Mouse (Mus musculus): ENCODE data around the gene Tnni3. TPM values are rescaled to one million over a fixed set of nuclear protein-coding genes. Genes with fewer than 3 reads are reported as not detected.
"Not testable (repeated sequence)": the region's sequence is repeated elsewhere in the genome, so short reads cannot be mapped to it uniquely, and the experiment has no call there.

Gene Tnni3
- polyA plus RNA-seq, 1 experiment, result 59.3 TPM

- Histone ChIP-seq H3K27ac (ENCODE audit: control insufficient read depth, insufficient read depth, low read depth, low read length) (no peak overlapping the region), H3K27me3 (ENCODE audit: control insufficient read depth, insufficient read depth, low read length) (no peaks in the 10 kb centered on the region), H3K4me1 (ENCODE audit: control insufficient read depth, insufficient read depth, low read length) (peaks cover 33% of the 10 kb centered on the region), H3K36me3 (ENCODE audit: control insufficient read depth, insufficient read depth, low read length) (no peaks in the 10 kb centered on the region), H3K4me3 (ENCODE audit: control insufficient read depth, low read depth, low read length) (peak overlapping the region; percentile 32)
- TF ChIP-seq POLR2A (IDR thresholded peaks at IDR 0.05; ENCODE audit: control insufficient read depth, low read depth, low read length) (no peak), CTCF (IDR thresholded peaks at IDR 0.05; ENCODE audit: control insufficient read depth, insufficient read depth, insufficient replicate concordance, low read depth, low read length) (no peak)
These were observed 22.0 kb upstream of the Tnni3 start for GRCm38 (mm10) chr7:4546050-4546449.

- 0 out of 2 replicates have a peak overlapping the region, but pooled peaks have one; percentile 10 for H3K27ac ChIP-seq (ENCODE audit: control insufficient read depth, insufficient read depth, low read depth, low read length)
- peaks cover 36% of the 10 kb centered on the region for H3K4me1 ChIP-seq (ENCODE audit: control insufficient read depth, insufficient read depth, low read length)
- peak overlapping the region; percentile 71 for H3K4me3 ChIP-seq (ENCODE audit: control insufficient read depth, low read depth, low read length)
- H3K36me3 ChIP-seq (ENCODE audit: control insufficient read depth, insufficient read depth, low read length), result no peaks in the 10 kb centered on the region
- TF ChIP-seq POLR2A (IDR thresholded peaks at IDR 0.05; ENCODE audit: control insufficient read depth, low read depth, low read length) (no peak), CTCF (IDR thresholded peaks at IDR 0.05; ENCODE audit: control insufficient read depth, insufficient read depth, insufficient replicate concordance, low read depth, low read length) (no peak)
- H3K27me3 ChIP-seq (ENCODE audit: control insufficient read depth, insufficient read depth, low read length), result no peaks in the 10 kb centered on the region
These were observed 18.0 kb upstream of the Tnni3 start for GRCm38 (mm10) chr7:4542013-4542412.

GRCm38 (mm10) chr7:4541344-4541743, 17.3 kb upstream of the Tnni3 start:
- no peak overlapping the region for H3K4me3 ChIP-seq (ENCODE audit: control insufficient read depth, low read depth, low read length)
- H3K36me3 ChIP-seq (ENCODE audit: control insufficient read depth, insufficient read depth, low read length), result no peaks in the 10 kb centered on the region
- peaks cover 29% of the 10 kb centered on the region for H3K4me1 ChIP-seq (ENCODE audit: control insufficient read depth, insufficient read depth, low read length)

GRCm38 (mm10) chr7:4539019-4539418, 15.0 kb upstream of the Tnni3 start:
- Histone ChIP-seq H3K27me3 (ENCODE audit: control insufficient read depth, insufficient read depth, low read length) (no peaks in the 10 kb centered on the region), H3K4me1 (ENCODE audit: control insufficient read depth, insufficient read depth, low read length) (peaks cover 21% of the 10 kb centered on the region), H3K4me3 (ENCODE audit: control insufficient read depth, low read depth, low read length) (no peak overlapping the region), H3K27ac (ENCODE audit: control insufficient read depth, insufficient read depth, low read depth, low read length) (no peak overlapping the region), H3K36me3 (ENCODE audit: control insufficient read depth, insufficient read depth, low read length) (no peaks in the 10 kb centered on the region)
- TF ChIP-seq CTCF (IDR thresholded peaks at IDR 0.05; ENCODE audit: control insufficient read depth, insufficient read depth, insufficient replicate concordance, low read depth, low read length), result no peak
- TF ChIP-seq POLR2A (IDR thresholded peaks at IDR 0.05; ENCODE audit: control insufficient read depth, low read depth, low read length), result no peak

More at GRCm38 (mm10) chr7:4541344-4541743, 17.3 kb upstream of the Tnni3 start:
- TF ChIP-seq CTCF (IDR thresholded peaks at IDR 0.05; ENCODE audit: control insufficient read depth, insufficient read depth, insufficient replicate concordance, low read depth, low read length), result no peak
- no peak for TF ChIP-seq POLR2A (IDR thresholded peaks at IDR 0.05; ENCODE audit: control insufficient read depth, low read depth, low read length)
- Histone ChIP-seq H3K27ac (ENCODE audit: control insufficient read depth, insufficient read depth, low read depth, low read length) (no peak overlapping the region), H3K27me3 (ENCODE audit: control insufficient read depth, insufficient read depth, low read length) (no peaks in the 10 kb centered on the region)

- Histone ChIP-seq H3K27ac (ENCODE audit: control insufficient read depth, insufficient read depth, low read depth, low read length) (no peak overlapping the region), H3K4me1 (ENCODE audit: control insufficient read depth, insufficient read depth, low read length) (peaks cover 16% of the 10 kb centered on the region), H3K27me3 (ENCODE audit: control insufficient read depth, insufficient read depth, low read length) (no peaks in the 10 kb centered on the region), H3K4me3 (ENCODE audit: control insufficient read depth, low read depth, low read length) (no peak overlapping the region), H3K36me3 (ENCODE audit: control insufficient read depth, insufficient read depth, low read length) (no peaks in the 10 kb centered on the region)
- TF ChIP-seq CTCF (IDR thresholded peaks at IDR 0.05; ENCODE audit: control insufficient read depth, insufficient read depth, insufficient replicate concordance, low read depth, low read length), result no peak
- no peak for TF ChIP-seq POLR2A (IDR thresholded peaks at IDR 0.05; ENCODE audit: control insufficient read depth, low read depth, low read length)
These were observed 13.2 kb upstream of the Tnni3 start for GRCm38 (mm10) chr7:4537181-4537580.

- no peaks in the 10 kb centered on the region for H3K36me3 ChIP-seq (ENCODE audit: control insufficient read depth, insufficient read depth, low read length)
- H3K27ac ChIP-seq (ENCODE audit: control insufficient read depth, insufficient read depth, low read depth, low read length), result no peak overlapping the region
- H3K27me3 ChIP-seq (ENCODE audit: control insufficient read depth, insufficient read depth, low read length), result no peaks in the 10 kb centered on the region
- H3K4me1 ChIP-seq (ENCODE audit: control insufficient read depth, insufficient read depth, low read length), result peaks cover 13% of the 10 kb centered on the region
- no peak overlapping the region for H3K4me3 ChIP-seq (ENCODE audit: control insufficient read depth, low read depth, low read length)
- TF ChIP-seq CTCF (IDR thresholded peaks at IDR 0.05; ENCODE audit: control insufficient read depth, insufficient read depth, insufficient replicate concordance, low read depth, low read length) (no peak), POLR2A (IDR thresholded peaks at IDR 0.05; ENCODE audit: control insufficient read depth, low read depth, low read length) (no peak)
These were observed 12.3 kb upstream of the Tnni3 start for GRCm38 (mm10) chr7:4536369-4536768.

GRCm38 (mm10) chr7:4532005-4532729, 8.1 kb upstream of the Tnni3 start, which contains the start of gene Dnaaf3:
Dnaaf3 (minus strand) TSS chr7:4532453.
- no peaks in the 10 kb centered on the region for H3K36me3 ChIP-seq (ENCODE audit: control insufficient read depth, insufficient read depth, low read length)
- peak within 1 kb of the TSS; percentile 88 for H3K4me3 ChIP-seq (ENCODE audit: control insufficient read depth, low read depth, low read length)
- H3K27ac ChIP-seq (ENCODE audit: control insufficient read depth, insufficient read depth, low read depth, low read length), result 0 out of 2 replicates have a peak within 1 kb of the TSS, but pooled peaks have one; percentile 49
- H3K27me3 ChIP-seq (ENCODE audit: control insufficient read depth, insufficient read depth, low read length), result no peaks in the 10 kb centered on the region
- TF ChIP-seq POLR2A (IDR thresholded peaks at IDR 0.05; ENCODE audit: control insufficient read depth, low read depth, low read length) (no peak), CTCF (IDR thresholded peaks at IDR 0.05; ENCODE audit: control insufficient read depth, insufficient read depth, insufficient replicate concordance, low read depth, low read length) (no peak)
- peaks cover 5% of the 10 kb centered on the region for H3K4me1 ChIP-seq (ENCODE audit: control insufficient read depth, insufficient read depth, low read length)

- H3K4me1 ChIP-seq (ENCODE audit: control insufficient read depth, insufficient read depth, low read length); H3K27ac ChIP-seq (ENCODE audit: control insufficient read depth, insufficient read depth, low read depth, low read length); H3K27me3 ChIP-seq (ENCODE audit: control insufficient read depth, insufficient read depth, low read length); H3K36me3 ChIP-seq (ENCODE audit: control insufficient read depth, insufficient read depth, low read length); H3K4me3 ChIP-seq (ENCODE audit: control insufficient read depth, low read depth, low read length): not testable (repeated sequence)
These were observed 6.1 kb upstream of the Tnni3 start for GRCm38 (mm10) chr7:4530166-4530565.
